Mouse (Mus musculus) forebrain, embryonic 12.5 days (tissue): ENCODE data around the gene Rps6ka3. TPM values are rescaled to one million over a fixed set of nuclear protein-coding genes. Genes with fewer than 3 reads are reported as not detected.

ENCODE experiments used
- ATAC-seq: fragments of 200-750 bp; cut with Nextera tagmentation; 2 replicates; pipeline ENCODE4 v1.8.0; 2017; ENCODE audit warnings: moderate TSS enrichment; ENCODE audit not compliant: low FRiP score
- H3K27ac ChIP-seq: fragments of 300-500 bp; sonication (generic); 2 replicates; pipeline ENCODE4 v1.5.1; 2016; ENCODE audit warnings: mild to moderate bottlenecking
- H3K27me3 ChIP-seq: fragments of 300-500 bp; sonication (generic); 2 replicates; pipeline ENCODE4 v1.6.1; 2016; ENCODE audit warnings: mild to moderate bottlenecking
- H3K36me3 ChIP-seq: fragments of 300-500 bp; sonication (generic); replicated peaks from 2 replicates; pipeline ENCODE4 v1.6.1; 2016; ENCODE audit warnings: mild to moderate bottlenecking
- H3K4me1 ChIP-seq: fragments of 300-500 bp; sonication (generic); 2 replicates; pipeline ENCODE4 v1.6.1; 2016
- H3K4me2 ChIP-seq: fragments of 300-500 bp; sonication (generic); 2 replicates; pipeline ENCODE4 v1.6.1; 2016; ENCODE audit warnings: mild to moderate bottlenecking, moderate library complexity
- H3K4me3 ChIP-seq: fragments of 300-500 bp; sonication (generic); replicated peaks from 2 replicates; pipeline ENCODE4 v1.5.1; 2016; ENCODE audit warnings: mild to moderate bottlenecking
- H3K9ac ChIP-seq: fragments of 300-500 bp; sonication (generic); 2 replicates; pipeline ENCODE4 v1.6.1; 2016; ENCODE audit warnings: mild to moderate bottlenecking
- H3K9me3 ChIP-seq: fragments of 300-500 bp; sonication (generic); 2 replicates; pipeline ENCODE4 v1.6.1; 2016
- WGBS: fragments of 180-500 bp; shearing (Covaris S2); methylation state at CpG from one replicate; pipeline ENCODE4 v1.1.7; 2016; 5-methylcytosine and 5-hydroxymethylcytosine counted together
- polyA plus RNA-seq: library from polyadenylated mRNA; unstranded; fragments of >200 nt; fragmentation: Nextera tagmentation; extraction: Ambion mirVana; gene quantifications from 2 replicates; pipeline ENCODE4 v1.2.1, GENCODE M21; 2016

Gene Rps6ka3
- polyA plus RNA-seq, 1 experiment from 2014 or later = 4.3 TPM

- Histone ChIP-seq H3K9ac (peak within 1 kb of the TSS; percentile 63), H3K4me2 (peak within 1 kb of the TSS; percentile 52), H3K27ac (peak within 1 kb of the TSS; percentile 73), H3K36me3 (peaks cover 7% of the 10 kb centered on the region; the same call in 1 of the 2 replicates), H3K4me1 (peaks cover 6% of the 10 kb centered on the region; the same call in 1 of the 2 replicates), H3K9me3 (no peaks in the 10 kb centered on the region), H3K4me3 (peak within 1 kb of the TSS; percentile 62), H3K27me3 (no peaks in the 10 kb centered on the region)
- 22% methylated on average over 43 of the region's 76 CpGs for WGBS
- ATAC-seq = peak; percentile 98
Observed at GRCm38 (mm10) chrX:159371831-159372752, 162.0 kb downstream of the Rps6ka3 start, which contains the start of gene Eif1ax. Eif1ax (plus strand) TSS chrX:159372178.

GRCm38 (mm10) chrX:159372753-159373144, 162.6 kb downstream of the Rps6ka3 start:
- Histone ChIP-seq H3K27ac (peak overlapping the region; percentile 73), H3K9me3 (no peaks in the 10 kb centered on the region), H3K4me2 (peak overlapping the region; percentile 52), H3K4me3 (peak overlapping the region; percentile 62), H3K9ac (peak overlapping the region; percentile 63), H3K36me3 (peaks cover 11% of the 10 kb centered on the region), H3K4me1 (peaks cover 6% of the 10 kb centered on the region; the same call in 1 of the 2 replicates), H3K27me3 (no peaks in the 10 kb centered on the region)
- ATAC-seq = peak; percentile 28; the same call in 1 of the 2 replicates
- 21% methylated on average over 9 of the region's 9 CpGs for WGBS

- peaks cover 10% of the 10 kb centered on the region for H3K36me3 ChIP-seq
- WGBS = 78% methylated on average over 9 of the region's 9 CpGs
- no peak overlapping the region for H3K4me3 ChIP-seq
- no peak overlapping the region for H3K4me2 ChIP-seq
- H3K9ac ChIP-seq = no peak overlapping the region
- no peaks in the 10 kb centered on the region for H3K27me3 ChIP-seq
- ATAC-seq = no peak
- no peaks in the 10 kb centered on the region for H3K9me3 ChIP-seq
- H3K27ac ChIP-seq = no peak overlapping the region
- no peaks in the 10 kb centered on the region for H3K4me1 ChIP-seq
Observed at GRCm38 (mm10) chrX:159387105-159387504, 177.0 kb downstream of the Rps6ka3 start.

GRCm38 (mm10) chrX:159388953-159389352, 178.8 kb downstream of the Rps6ka3 start:
- Histone ChIP-seq H3K36me3 (peaks cover 10% of the 10 kb centered on the region), H3K9me3 (no peaks in the 10 kb centered on the region), H3K27ac (no peak overlapping the region), H3K4me2 (no peak overlapping the region), H3K4me1 (no peaks in the 10 kb centered on the region), H3K9ac (no peak overlapping the region), H3K27me3 (no peaks in the 10 kb centered on the region), H3K4me3 (no peak overlapping the region)
- no peak for ATAC-seq

GRCm38 (mm10) chrX:159390347-159390962, 180.3 kb downstream of the Rps6ka3 start:
- ATAC-seq = no peak
- Histone ChIP-seq H3K4me1 (no peaks in the 10 kb centered on the region), H3K4me3 (no peak overlapping the region), H3K27me3 (no peaks in the 10 kb centered on the region), H3K4me2 (no peak overlapping the region), H3K9me3 (no peaks in the 10 kb centered on the region), H3K36me3 (peaks cover 3% of the 10 kb centered on the region; the same call in 1 of the 2 replicates), H3K27ac (no peak overlapping the region), H3K9ac (no peak overlapping the region)
- WGBS = 86% methylated on average over 6 of the region's 6 CpGs

GRCm38 (mm10) chrX:159391239-159391638, 181.1 kb downstream of the Rps6ka3 start:
- H3K9me3 ChIP-seq = no peaks in the 10 kb centered on the region
- no peak overlapping the region for H3K9ac ChIP-seq
- WGBS = 71% methylated on average over 3 of the region's 3 CpGs
- H3K4me1 ChIP-seq = no peaks in the 10 kb centered on the region
- no peak overlapping the region for H3K27ac ChIP-seq
- H3K36me3 ChIP-seq = no peaks in the 10 kb centered on the region; the same call in 1 of the 2 replicates
- ATAC-seq = no peak
- no peak overlapping the region for H3K4me3 ChIP-seq
- no peaks in the 10 kb centered on the region for H3K27me3 ChIP-seq
- H3K4me2 ChIP-seq = no peak overlapping the region

- Histone ChIP-seq H3K4me3 (no peak overlapping the region), H3K36me3 (no peaks in the 10 kb centered on the region), H3K9me3 (no peaks in the 10 kb centered on the region), H3K4me1 (no peaks in the 10 kb centered on the region), H3K27me3 (peaks cover 4% of the 10 kb centered on the region; the same call in 1 of the 2 replicates), H3K27ac (no peak overlapping the region), H3K9ac (no peak overlapping the region), H3K4me2 (no peak overlapping the region)
- 35% methylated on average over 4 of the region's 4 CpGs for WGBS
- ATAC-seq = no peak
Observed at GRCm38 (mm10) chrX:159409253-159409652, 199.1 kb downstream of the Rps6ka3 start.

- Histone ChIP-seq H3K9me3 (no peaks in the 10 kb centered on the region), H3K4me2 (peak within 1 kb of the TSS; percentile 71), H3K9ac (peak within 1 kb of the TSS; percentile 56), H3K4me1 (no peaks in the 10 kb centered on the region), H3K27ac (0 out of 2 replicates have a peak within 1 kb of the TSS, but pooled peaks have one; percentile 19), H3K27me3 (peaks cover 17% of the 10 kb centered on the region; the same call in 1 of the 2 replicates), H3K36me3 (no peaks in the 10 kb centered on the region), H3K4me3 (peak within 1 kb of the TSS; percentile 63)
- ATAC-seq = peak; percentile 91
- 27% methylated on average over 44 of the region's 83 CpGs for WGBS
Observed at GRCm38 (mm10) chrX:159414130-159414828, 204.2 kb downstream of the Rps6ka3 start, which contains the start of gene Map7d2. Map7d2 (plus strand) TSS chrX:159414572.

- Histone ChIP-seq H3K4me3 (peak overlapping the region; percentile 63), H3K9ac (peak overlapping the region; percentile 56), H3K27me3 (peaks cover 17% of the 10 kb centered on the region; the same call in 1 of the 2 replicates), H3K4me1 (no peaks in the 10 kb centered on the region), H3K36me3 (no peaks in the 10 kb centered on the region), H3K4me2 (peak overlapping the region; percentile 71), H3K27ac (0 out of 2 replicates have a peak overlapping the region, but pooled peaks have one; percentile 19), H3K9me3 (no peaks in the 10 kb centered on the region)
- 20% methylated on average over 55 of the region's 65 CpGs for WGBS
- ATAC-seq = peak; percentile 82
Observed at GRCm38 (mm10) chrX:159414829-159415673, 204.9 kb downstream of the Rps6ka3 start.
